Mouse (Mus musculus) c-Kit-negative CD71-positive TER-119-positive erythroid progenitor cells, embryonic 14.5 days (primary cell): ENCODE measurements around the gene Card14.
"Not testable (repeated sequence)": the region's sequence is repeated elsewhere in the genome, so short reads cannot be mapped to it uniquely, and the experiment has no call there.

Experiments used
- DNase-seq: peaks from one replicate; pipeline ENCODE4 v3.0.0-alpha.2; 2013; ENCODE audit warnings: low read depth, low spot score

Card14 gene

DNA sequence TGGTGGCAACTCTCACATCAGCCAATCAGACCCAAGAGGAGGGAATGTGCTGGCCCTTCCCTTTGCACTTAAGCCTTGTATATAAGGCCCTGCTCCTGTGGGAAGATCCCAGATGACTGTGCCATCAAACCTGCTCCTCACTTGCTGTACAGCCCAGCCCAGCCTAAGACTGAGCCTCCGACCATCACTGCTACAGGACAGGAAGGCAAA is at the start of gene Card14:
Gene Card14, plus strand, starts transcription at position 111 of the 210 bp plus-strand sequence.
- DNase-seq = no peak

DNA sequence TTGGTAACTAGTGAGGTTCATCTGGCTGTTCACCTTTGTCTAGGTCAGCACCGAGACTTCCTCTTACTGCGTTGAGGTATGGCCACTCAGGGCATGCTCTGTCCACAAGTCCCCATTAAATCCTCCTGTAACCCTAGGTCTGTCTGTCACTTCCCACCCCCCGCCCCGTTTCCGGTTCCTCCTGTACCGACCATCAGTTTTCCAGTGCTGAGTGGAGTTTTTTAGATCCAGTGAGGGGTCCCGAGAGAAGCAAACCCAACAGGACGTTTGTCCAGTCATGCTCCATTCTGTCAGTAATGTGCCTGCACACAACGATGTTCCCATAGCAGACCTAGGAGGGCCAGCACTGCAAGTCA is 49.4 kb upstream of the Card14 start:
- DNase-seq = no peak

DNA sequence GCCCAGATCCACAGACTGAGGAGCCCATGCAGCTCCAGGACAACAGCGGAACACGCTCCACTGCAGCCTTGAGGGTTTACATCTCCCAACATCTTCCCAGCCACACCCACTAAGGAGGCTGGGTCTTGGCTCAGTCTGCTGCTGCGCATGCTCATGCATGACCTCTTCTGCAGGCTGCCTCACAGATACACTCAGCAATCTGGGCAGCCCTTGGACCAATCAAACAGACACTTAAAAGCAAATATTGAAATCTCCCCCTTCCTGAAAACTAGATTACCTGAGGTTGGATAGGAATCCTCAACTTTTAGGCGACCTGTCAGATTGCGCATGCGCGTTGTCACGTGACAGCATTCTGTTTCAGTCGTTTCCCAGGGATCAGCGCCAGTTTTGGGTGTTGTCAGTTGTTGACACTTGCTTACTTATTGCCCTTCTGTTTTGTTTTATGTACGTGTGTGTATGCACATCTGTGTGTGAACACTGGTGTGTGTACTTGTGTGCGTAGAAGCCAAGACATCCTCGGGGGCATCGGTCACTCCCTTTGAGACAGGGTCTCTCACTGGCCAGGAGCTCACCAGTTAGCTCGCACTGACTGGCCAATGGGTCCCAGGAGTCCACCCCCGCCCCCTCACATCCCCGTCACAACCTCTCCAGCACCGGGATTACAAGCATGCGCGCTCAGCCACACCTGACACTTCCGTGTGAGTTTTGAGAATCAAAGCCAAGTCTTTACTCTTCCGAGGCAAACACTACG is 48.8 kb upstream of the Card14 start:
- DNase-seq = peak; percentile 52

DNA sequence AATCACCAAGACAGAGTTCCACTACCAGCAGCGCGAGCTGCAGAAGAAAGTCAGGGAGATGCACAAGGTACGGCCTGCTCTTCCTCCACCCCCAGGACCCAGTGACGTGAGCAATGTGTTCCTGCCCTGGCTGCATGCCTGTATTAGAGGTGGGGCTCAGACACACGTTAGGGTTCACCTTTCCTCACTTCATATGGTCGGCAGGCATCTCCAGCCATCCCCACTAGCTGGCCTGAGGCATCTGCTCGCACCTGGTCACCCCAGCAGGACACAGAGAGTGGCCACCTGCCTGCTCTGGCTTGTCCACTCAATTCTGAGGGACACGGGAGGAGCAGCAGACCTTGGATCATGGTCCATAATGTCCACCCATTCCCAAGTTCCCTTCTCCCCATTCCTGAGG is 47.6 kb upstream of the Card14 start:
- no peak for DNase-seq

DNA sequence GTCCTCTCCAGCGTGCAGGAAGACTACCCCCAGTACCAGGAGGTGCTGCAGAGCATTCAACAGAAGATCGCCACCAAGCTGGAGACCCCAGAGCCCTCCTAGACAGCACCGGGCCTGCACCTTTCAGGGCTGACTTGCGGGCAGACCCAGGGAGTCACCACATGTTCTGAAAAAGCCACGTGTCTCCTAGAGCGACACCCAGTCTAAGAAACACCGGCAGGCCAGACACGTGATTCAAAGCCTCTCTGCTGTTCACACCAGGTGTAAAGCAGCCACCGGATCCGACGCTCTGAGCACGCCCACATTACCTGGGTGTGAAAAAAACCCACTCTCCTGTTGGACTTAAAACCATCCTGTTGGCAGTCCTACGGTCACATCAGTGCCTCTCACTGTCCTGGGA is 43.2 kb upstream of the Card14 start:
- DNase-seq = no peak

DNA sequence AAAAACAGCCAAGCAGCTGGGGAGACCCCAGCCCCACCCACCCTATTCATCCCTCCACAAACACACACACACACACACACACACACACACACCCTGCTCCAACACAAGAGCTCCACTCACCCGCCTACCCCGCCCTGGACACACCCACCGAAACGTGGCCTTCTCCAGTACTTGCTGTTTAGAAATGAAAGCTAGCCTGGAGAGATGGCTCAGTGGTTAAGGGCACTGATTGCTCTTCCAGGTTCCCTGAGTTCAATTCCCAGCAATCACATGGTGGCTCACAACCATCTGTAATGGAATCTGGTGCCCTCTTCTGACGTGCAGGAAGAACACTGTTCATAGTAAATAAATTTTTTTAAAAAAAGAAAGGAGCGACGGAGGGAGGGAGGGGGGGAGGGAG is 41.8 kb upstream of the Card14 start:
- no peak for DNase-seq

DNA sequence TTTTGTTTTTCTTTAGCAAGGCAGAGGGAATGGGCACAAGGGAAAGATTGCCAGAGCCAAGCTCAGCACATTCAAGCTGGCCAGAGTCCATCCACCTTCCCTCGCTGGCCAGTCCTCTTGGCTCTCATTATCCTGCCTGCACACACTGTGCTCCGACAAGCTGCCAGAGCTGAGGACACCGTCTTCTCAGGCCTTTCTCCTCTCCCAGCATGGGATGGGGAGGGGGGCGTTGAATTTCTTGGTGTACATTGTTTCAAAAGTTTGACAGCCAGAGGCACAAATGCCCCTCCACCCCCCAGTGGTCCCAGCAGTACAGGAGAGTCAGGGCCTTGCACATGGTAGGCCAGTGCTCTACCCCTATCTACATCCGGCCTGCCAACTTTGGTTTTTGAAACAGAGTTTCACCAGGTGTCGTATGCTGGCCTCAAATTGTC is 40.3 kb upstream of the Card14 start:
- no peak for DNase-seq

DNA sequence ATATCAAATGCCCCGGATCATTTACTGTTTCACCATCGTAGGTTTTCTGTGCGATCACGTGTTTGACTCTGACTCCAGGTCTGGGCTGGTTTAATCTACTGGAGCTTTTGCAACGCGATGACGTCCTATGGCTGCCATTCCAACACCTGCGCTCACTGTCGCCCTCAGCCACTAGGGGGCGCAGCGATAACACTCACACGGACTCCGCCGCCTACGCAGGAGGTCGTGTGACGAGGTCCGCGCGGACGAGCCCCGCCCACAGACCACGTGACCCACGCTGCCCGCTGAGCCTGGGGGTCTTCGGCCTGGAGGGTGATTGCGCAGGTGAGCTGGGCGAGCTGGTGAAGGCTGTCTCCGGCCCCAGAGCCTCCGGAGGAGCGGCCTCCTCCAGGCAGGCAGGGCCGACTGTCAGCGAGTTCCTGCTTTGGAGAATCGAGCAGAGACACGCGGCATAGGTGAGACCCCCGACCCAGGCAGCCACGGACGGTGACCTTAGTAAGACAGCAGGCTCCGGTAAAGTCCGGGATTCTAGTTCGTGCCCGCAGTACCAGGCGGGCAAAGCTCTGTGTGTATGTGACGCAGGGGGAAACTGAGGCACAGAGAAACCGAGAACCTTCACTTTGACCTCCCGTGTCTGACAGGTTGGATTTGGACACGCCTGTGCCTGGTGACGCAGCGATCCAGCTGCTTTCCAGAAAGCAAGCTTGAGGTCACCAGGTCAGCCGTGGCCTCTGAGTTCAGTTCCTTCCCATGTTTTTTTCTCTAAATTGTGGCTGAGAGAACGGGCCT is 39.6 kb upstream of the Card14 start, which contains the start of gene Gaa:
Gene Gaa, plus strand, starts transcription at position 120 of the 789 bp plus-strand sequence.
- peak; percentile 88 for DNase-seq

DNA sequence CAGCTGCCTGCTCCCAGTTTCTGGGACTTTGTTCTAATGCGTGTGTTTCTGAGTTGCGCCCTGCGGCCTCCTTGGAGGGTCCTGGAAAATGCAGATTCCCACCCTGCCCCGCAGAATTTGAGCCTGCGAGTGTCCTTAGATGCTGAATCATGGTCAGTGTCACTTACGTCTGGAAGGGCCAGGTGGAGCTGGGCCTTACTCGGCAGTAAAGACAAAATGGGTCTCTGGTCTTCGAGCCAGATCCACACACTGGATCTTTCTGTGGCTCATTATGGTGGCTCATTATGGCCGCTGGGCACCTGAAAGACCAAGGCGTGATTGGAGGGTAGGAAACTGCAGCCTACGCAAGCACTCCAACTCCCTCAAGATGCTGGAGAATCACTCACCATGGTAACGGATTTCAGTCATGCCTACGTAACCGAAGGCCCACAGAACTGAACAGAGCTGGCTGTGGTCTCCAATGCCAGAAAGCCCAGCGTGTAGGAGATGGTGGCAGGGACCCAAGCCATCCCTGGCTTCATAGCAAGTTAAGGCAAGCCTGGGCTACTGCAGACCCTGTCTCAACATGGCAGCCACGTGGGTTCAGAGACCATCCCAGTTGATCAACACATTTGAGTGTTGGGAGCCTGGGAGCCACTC is 38.9 kb upstream of the Card14 start:
- no peak for DNase-seq

DNA sequence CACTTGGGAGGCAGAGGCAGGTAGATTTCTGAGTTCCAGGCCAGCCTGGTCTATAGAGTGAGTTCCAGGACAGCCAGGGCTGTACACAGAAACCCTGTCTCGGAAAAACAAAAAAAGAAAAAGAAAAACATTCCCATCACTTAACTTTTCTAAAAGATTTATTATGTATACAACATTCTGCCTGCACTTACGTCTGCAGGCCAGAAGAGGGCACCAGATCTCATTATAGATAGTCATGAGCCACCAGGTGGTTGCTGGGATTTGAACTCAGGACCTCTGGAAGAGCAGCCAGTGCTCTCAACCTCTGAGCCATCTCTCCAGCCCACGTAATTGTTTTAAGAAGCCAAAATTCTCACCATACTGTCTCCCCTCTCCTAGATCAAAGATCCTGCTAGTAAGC is 35.1 kb upstream of the Card14 start:
- DNase-seq = not testable (repeated sequence)

DNA sequence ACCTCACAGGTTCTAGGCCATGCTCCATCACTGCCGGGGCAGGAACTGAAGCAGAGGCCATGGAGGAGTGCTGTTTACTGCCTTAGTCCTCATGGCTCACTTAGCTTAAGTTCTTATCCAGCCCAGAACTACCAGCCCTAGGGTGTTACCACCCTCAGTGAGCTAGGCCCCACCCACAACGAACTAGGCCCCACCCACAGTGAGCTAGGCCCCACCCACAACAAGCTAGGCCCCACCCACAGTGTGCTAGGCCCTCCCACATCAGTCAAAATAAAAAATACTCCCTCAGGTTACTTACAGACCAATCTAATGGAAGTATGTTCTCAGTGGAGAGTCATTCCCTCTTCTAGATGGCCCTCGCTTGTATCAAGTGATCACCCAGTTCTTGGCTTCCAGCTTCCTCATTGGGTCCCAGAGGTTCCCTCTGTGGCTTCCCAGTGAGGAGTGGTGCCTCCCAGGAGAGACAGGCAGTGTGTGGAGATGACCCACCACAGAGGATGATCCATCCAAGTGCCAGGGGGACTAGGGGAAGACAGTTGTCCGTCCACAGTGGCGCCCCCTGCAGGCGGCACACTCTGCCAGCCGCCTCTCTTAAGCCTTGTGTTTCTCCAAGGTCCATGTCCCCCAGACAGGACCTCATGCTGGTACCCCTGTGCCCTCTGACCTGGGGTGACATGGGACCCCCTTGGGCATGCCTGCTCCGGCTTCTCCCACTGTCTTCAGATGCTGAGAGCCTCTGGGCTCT is 34.2 kb upstream of the Card14 start:
- DNase-seq = no peak

DNA sequence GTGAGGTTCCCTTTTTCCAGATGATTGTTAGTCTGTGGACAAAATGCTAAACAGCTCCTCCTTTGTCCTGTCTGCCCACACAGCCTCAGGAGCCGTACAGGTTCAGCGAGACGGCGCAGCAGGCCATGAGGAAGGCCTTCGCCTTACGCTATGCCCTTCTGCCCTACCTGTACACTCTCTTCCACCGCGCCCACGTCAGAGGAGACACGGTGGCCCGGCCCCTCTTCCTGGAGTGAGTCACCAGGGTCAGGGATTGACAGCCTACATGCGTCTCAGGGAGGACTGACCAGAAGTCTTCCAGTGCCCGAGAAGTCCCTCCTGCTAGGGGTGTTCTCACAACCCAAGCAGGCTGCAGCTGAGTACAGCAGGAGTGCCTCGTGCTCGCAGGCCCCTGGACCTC is 26.5 kb upstream of the Card14 start:
- no peak for DNase-seq

DNA sequence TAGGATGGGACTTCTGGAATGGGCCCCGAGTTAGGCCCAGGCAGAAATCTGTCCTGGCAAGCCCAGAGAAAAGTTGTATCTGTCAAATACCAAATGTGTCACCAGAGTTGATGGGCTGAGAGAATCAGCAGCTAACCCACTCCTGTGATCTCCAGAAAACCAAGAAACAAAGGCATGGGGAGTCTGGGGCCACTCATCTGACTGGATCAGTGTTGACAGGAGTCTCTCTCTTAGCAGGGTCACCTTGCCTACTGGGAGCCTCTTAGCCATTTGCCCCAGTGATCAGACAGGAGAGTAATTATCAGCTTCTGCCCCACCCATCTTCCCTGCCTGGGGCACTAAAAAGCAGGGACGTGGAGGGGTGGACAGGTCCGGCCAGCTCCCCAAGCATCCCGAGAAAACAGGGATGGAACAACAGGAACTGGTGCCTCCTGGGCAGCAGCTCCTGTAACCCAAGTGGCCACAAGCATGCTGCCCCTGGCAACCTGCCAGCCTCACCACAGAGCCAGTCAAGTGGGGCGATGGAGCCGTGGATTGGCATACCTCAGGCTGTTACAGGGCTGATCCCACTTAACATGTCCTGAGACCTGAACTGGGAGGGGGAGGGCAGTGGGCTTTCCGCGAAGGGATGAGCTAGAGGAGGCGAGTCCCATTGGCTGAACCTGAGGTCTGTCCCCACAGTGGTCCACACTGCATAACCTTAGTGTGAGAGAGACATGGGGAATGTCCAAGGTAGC is 21.6 kb upstream of the Card14 start:
- no peak for DNase-seq

DNA sequence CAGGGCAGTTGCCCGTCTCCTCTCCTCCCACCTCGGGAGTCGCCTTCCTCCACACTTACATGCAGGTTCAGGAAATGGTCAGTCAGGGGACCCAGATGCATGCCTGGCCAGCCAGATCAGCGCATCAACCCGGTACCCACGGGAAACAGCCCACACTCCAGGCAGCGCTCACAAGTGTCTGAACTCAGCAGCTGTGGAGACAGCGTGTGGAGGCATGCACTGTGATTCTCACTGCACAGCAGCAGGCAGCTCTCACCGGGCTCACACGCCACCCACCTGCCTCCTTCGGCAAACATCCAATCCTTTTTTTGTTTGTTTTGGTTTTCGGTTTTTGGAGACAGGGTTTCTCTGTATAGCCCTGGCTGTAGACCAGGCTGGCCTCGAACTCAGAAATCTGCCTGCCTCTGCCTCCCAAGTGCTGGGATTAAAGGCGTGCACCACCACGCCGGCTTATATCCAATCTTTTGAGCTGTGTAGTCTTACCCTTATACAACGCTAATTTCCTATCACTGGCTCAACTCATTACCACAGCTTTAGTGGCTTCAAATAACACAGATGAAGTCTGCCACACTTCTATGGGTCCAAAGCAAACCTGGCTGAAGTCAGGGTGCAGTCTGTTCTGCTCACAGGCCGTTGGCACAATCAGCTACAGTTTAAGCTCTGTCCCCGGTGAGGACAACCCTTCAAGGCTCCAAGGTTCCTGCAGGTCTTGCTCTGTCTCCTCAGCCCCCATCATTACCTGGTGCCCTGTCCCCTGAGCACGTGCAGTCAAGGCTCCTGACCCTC is 20.2 kb upstream of the Card14 start:
- DNase-seq = no peak

DNA sequence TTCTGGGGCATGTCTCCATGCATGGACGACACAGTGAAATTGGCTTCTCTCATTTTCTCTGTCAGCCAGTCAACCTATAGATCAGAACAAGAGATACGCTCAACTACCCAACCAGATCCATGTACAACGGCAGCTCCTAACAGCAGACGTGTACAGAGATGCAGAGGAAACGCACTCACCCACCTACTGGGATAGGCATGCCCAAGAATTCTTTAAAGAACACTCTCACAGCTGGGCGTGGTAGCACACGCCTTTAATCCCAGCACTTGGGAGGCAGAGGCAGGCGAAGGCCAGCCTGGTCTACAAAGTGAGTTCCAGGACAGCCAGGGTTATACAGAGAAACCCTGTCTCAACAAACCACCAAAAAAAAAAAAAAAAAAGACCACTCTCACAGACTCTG is 14.7 kb upstream of the Card14 start:
- not testable (repeated sequence) for DNase-seq

DNA sequence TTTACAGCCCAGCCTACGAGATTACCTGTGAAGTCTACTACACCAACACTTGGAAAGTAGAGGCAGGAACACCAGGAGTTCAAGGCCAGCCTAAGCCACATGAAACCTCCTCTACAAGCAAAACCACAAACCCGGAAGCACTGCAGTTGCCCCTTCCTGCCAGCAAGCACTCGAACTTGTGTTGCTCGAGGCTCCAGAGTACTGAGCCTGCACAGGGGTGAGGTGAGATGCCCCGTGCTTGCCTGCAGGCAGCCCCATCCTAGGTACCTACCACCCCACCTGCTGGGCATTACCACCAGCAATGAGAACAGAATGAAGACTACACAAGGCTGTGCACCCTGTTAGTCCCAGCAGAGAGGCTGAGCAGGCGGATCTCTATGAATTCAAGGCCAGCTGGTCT is 9.6 kb upstream of the Card14 start:
- DNase-seq = no peak

DNA sequence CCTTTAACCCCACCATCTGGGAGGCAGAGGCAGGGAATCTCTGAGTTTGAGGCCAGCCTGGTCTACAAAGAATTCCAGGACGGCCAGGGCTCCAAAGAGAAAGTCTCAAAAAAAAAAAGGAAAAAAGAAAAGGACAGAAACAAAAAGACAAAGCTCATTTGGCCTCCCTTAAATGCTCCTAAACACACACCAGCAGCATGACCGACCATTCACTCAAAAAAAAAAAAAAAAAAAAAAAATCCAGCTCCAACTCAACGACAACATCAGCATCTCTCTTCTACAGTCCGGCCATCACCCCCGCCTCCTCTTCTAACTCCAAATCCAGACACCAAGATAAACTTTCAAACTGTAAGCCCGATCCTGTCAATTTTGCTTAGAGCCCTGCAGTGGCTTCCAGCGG is 8.7 kb upstream of the Card14 start:
- no peak for DNase-seq

DNA sequence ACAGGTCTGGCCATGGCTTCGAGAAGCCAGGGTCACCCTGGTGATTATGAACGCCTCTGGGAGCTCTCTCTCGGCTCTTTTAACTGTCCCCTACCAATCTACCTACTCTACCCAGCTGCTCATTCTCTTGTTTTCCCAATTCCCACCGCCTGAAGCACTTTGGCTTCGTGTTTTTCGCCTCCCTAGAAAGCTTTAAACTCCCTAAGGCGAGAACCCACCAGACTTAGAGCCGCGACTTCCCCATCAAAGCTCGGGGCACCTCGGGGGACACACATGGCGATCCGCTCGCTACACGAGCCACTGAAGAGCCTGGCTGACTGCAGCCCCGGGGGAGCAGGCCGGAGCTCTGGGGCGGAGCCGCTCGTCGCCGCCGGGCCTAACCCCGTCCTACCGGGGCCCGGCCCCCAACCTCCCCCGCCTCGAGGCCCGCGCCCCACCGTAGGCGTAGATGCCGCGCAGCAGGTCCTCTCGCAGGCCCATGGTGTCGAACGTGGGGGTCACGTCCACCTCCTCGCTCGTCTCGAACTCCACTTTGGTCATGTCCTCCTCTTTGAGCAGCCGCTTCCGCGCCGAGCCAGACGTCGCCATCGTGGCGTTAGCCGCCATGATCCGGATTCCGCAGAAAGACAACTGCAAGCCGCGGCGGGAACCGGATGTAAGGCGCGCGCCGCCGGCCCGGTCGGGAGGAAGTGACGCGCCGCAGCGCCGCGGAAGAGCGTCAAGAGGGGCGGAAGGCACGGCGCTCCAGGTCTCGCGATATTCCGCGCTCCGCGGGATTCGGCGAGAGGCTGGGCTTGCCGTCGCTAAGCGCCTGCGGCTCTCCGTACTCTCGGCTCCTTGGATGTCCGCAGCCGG is 8.0 kb upstream of the Card14 start, which contains the start of gene Eif4a3:
Gene Eif4a3, minus strand, starts transcription at position 699 of the 855 bp plus-strand sequence.
- peak; percentile 96 for DNase-seq

DNA sequence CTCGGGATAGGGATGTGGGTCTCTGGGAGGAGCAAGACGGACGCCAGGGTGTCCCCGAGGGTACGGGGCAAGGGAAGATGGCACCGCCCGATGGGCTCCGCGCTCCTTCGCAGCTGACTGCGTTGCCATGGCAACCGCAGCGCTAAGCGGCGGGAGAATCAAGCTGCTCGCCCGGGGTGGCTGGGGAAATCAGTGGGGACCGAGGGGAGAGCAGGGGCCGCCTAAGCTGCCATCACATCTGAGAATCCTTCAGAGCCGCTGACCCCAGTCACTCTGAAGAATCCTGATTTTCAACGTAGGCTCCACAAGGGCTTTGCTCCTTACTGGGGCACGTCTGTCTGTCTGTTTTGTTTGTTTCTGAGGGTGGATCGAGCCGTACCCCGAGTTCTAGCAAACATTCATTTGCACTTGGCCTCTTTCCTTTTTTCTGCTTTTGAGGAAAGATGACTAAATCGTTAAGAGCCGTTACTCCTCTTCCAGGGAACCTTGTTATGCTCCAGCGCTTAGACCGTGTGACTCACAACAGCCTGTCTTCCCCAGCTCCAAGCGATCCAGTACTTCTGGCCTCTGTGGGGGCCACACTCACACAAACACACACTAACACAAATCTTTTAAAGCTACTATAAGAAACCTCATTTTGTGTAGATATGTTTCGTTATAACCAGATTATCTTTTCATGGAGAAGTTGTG is 7.2 kb upstream of the Card14 start:
- peak; percentile 28 for DNase-seq
